Mouse (Mus musculus): ENCODE measurements around the gene Dock9. TPM values are rescaled to one million over a fixed set of nuclear protein-coding genes. Genes with fewer than 3 reads are reported as not detected.

Dock9 gene
- total RNA-seq, 2 experiments from 2014 or later = 15.3 to 21.4 TPM

DNA sequence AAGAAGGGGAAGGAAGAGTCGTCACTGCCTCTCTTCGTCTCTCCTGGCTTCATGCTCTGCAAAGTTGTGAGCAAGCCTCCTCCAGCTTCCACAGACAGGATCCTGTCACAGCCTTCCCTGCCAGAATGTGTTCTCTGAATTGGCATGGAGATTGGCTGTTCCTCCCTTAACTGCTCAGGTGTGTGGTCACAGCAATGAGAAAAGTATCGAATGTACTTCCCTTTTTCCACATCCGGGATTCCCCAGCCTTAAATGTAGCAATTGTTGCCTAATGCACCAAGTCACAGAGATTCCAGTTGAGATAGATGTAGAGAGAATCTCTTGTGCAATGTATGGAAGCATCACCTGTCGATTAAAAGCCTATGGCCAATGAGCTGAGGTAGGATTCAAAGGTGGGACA lies 280.8 kb downstream of the Dock9 start:
- TF ChIP-seq CTCF (IDR thresholded peaks at IDR 0.05) = no peak
- no peak overlapping the region for H3K27ac ChIP-seq
- intact Hi-C loops (cut with DNase I) = no loop called here

DNA sequence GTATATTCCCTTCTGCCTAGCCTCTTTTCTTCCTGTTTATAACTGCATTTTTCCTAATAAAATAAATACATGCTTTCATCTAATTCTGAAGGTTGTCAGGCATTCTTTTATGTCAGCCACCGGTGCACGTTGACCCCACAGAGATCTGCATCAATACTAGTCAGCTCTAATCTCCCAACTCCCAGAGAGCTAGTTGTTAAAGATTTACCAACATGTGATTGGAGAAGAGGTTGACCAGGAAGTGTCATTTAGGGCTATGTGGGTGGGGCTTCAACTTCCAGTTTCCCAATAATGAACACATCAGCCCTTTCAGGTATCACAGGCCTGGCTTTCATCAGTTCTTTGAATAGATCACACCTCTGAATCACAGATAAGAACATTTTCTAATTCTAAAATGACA lies 288.7 kb downstream of the Dock9 start:
- no peak overlapping the region for H3K4me3 ChIP-seq

More for the DNA sequence above, 280.8 kb downstream of the Dock9 start:
- no peak overlapping the region for H3K4me3 ChIP-seq
- no peak for DNase-seq

GRCm38 (mm10) chr14:121506336-121506735 lies 291.3 kb downstream of the Dock9 start:
- TF ChIP-seq CTCF (IDR thresholded peaks at IDR 0.05) = no peak
- intact Hi-C loops (cut with DNase I) = no loop called here
- Histone ChIP-seq H3K27ac (no peak overlapping the region), H3K4me3 (no peak overlapping the region)
- no peak for DNase-seq

More for the DNA sequence above, 288.7 kb downstream of the Dock9 start:
- intact Hi-C loops (cut with DNase I) = no loop called here
- DNase-seq = no peak
- H3K27ac ChIP-seq = no peak overlapping the region
- no peak for TF ChIP-seq CTCF (IDR thresholded peaks at IDR 0.05)

DNA sequence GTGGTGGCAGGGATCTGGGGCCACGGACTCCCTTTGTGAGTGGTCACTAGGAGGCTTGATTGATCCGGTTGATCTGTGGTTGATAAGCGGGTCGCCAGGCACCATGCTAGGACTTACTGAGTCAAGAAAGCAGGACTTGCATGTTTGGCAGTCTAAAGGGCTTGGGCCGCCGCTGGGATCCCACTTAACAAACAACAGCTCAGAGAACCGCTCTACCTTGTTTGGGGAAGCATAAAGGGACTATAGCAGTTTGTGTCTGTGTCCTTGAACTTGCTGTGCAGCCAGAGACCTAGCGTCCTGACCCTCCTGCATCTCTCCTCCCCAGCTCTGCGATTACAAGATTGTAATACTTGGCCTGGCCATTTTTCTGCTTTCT lies 292.2 kb downstream of the Dock9 start:
- H3K4me3 ChIP-seq = no peak overlapping the region
- no peak for DNase-seq
- no peak for TF ChIP-seq CTCF (IDR thresholded peaks at IDR 0.05)
- no peak overlapping the region for H3K27ac ChIP-seq
- intact Hi-C loops (cut with DNase I) = no loop called here

DNA sequence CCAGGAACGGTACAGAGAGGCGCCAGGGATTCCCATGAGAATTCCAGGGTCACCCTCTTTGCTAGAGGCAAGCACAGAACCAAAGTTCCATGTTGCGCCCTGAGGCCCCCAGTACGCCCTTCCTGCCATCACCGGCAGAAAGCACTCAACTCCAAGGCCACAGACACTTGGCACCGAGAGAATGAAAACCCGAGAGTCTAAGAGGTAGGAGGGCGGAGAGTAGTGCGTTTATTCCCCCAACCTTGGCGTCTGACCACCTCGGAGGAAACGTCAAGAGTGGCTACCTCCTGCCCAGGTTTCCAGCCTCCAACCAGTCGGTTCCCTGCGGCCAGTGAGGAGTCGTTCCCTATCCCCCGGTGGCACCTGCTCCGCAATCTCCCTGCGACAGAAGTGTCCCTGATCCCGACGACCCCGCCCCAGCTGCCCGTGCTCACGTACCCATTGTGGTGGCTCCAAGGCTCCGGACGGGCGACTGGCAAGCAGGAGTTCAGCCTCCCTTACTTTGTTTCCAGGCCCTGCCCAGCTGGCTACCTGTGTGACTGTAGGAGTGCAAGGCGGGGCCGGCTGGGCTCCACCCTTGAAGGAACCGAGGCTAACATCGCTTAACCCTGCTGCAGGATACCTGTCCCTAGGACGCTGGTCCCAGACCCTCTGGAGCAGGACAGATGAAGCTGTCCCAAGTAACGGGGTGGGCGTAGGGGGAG lies 292.7 kb downstream of the Dock9 start, which contains the start of gene Slc15a1:
TSS of gene Slc15a1 (minus strand) at position 472 of the 704 bp plus-strand sequence.
- Histone ChIP-seq H3K4me3 (no peak within 1 kb of the TSS), H3K27ac (no peak within 1 kb of the TSS)
- intact Hi-C loops (cut with DNase I) = no loop called here
- TF ChIP-seq CTCF (IDR thresholded peaks at IDR 0.05) = no peak
- DNase-seq = no peak

- intact Hi-C loops (cut with DNase I) = no loop called here
- H3K4me3 ChIP-seq = no peak overlapping the region
- no peak overlapping the region for H3K27ac ChIP-seq
- DNase-seq = no peak
- TF ChIP-seq CTCF (IDR thresholded peaks at IDR 0.05) = no peak
These were observed 297.1 kb downstream of the Dock9 start for GRCm38 (mm10) chr14:121500577-121500976.

DNA sequence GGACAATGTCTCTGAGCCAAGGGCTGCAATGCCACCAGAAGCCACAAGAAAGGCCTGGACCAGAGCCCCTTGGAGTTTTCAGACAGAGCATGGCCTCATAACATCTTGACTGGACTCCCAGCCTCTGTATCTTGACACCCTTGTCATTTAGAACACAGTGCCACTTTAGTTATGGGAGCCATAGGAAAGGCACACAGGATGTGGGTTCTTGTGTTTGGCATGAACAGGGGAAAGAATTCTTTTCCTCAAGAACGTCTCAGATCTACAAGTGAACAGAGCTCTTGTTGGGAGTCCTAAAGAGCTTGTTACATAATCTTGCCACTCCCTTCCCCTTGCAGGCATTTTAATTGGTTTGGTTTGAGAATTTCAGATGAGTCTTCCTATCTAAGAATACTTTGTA lies 297.9 kb downstream of the Dock9 start:
- DNase-seq = no peak
- intact Hi-C loops (cut with DNase I) = no loop called here
- no peak overlapping the region for H3K4me3 ChIP-seq
- TF ChIP-seq CTCF (IDR thresholded peaks at IDR 0.05) = no peak
- no peak overlapping the region for H3K27ac ChIP-seq

- intact Hi-C loops (cut with DNase I) = no loop called here
These were observed 299.8 kb downstream of the Dock9 start for GRCm38 (mm10) chr14:121497800-121498199.

DNA sequence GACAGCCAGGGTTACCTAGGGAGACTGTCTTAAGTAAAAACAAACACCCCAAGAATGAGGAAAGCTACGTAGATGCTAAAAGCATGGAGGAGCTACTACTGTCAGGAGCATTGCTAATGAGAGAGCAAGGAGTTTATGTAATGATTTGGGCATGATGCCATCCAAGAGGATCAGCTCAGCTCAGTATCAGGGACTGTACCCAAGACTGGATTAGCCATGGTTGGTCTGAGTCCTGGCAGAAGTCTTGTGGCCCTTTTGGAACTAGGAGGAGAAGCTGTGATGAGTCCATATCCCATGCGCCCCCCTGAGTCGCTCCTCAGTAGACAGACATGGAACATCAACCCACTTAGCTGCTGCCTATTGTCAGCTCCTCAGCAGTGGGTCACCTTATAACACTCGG lies 301.9 kb downstream of the Dock9 start:
- TF ChIP-seq CTCF (IDR thresholded peaks at IDR 0.05) = no peak
- intact Hi-C loops (cut with DNase I) = no loop called here
- Histone ChIP-seq H3K4me3 (no peak overlapping the region), H3K27ac (no peak overlapping the region)
- no peak for DNase-seq

More at GRCm38 (mm10) chr14:121497800-121498199, 299.8 kb downstream of the Dock9 start:
- DNase-seq = no peak
- no peak for TF ChIP-seq CTCF (IDR thresholded peaks at IDR 0.05)
- Histone ChIP-seq H3K4me3 (no peak overlapping the region), H3K27ac (no peak overlapping the region)

DNA sequence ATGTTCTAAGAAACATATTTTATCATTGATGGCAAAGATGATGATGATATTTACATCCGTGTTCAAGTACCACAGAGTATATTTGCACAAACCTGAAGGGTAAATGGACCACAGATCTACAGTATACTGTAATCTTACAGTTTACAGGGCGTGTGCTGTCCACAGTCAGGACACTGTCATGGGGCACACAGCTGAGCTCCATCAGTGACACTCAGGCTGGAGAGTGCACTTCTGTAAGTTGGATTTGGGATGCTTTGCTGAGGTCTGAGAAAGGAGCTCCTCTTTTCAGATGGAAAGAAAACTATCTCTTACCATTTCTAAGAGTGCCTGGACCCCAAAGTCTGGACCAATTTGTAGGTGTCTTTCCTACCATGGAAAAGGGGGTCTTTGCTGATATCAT lies 302.5 kb downstream of the Dock9 start:
- no peak for TF ChIP-seq CTCF (IDR thresholded peaks at IDR 0.05)
- no peak overlapping the region for H3K4me3 ChIP-seq
- DNase-seq = no peak
- intact Hi-C loops (cut with DNase I) = no loop called here
- H3K27ac ChIP-seq = no peak overlapping the region

DNA sequence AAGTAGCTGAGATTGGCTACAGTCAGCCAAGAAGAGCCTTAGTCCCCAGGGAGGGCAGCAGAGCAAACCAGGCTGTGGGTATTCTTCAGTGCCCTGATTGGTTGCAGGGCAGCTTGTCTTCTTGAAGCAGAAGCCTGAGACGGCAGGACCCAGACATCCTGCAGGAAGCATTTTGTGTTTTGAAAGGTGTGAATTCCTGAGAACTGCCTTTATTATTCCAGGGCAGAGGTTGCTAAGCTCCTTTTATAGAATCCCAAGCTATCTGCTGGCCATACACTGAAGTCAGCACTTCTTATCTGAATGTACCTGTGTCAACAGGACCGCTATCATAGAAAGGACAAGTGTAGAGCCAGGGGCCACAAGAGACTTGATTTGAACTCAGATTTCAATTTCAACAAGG lies 303.4 kb downstream of the Dock9 start:
- H3K4me3 ChIP-seq = no peak overlapping the region

GRCm38 (mm10) chr14:121493712-121494111 lies 303.9 kb downstream of the Dock9 start:
- TF ChIP-seq CTCF (IDR thresholded peaks at IDR 0.05) = no peak
- no peak for DNase-seq
- Histone ChIP-seq H3K27ac (no peak overlapping the region), H3K4me3 (no peak overlapping the region)
- intact Hi-C loops (cut with DNase I) = loop anchor here (2.0 kb wide), 1 partner anchor 47 kb away; no protein-coding TSS in a partner anchor

More for the DNA sequence above, 303.4 kb downstream of the Dock9 start:
- DNase-seq = no peak
- H3K27ac ChIP-seq = no peak overlapping the region
- intact Hi-C loops (cut with DNase I) = no loop called here
- TF ChIP-seq CTCF (IDR thresholded peaks at IDR 0.05) = no peak

- Histone ChIP-seq H3K4me3 (no peak overlapping the region), H3K27ac (no peak overlapping the region)
- no peak for TF ChIP-seq CTCF (IDR thresholded peaks at IDR 0.05)
- intact Hi-C loops (cut with DNase I) = loop anchor here (2.0 kb wide), 1 partner anchor 48 kb away; no protein-coding TSS in a partner anchor
- DNase-seq = no peak
These were observed 305.3 kb downstream of the Dock9 start for GRCm38 (mm10) chr14:121492328-121492727.

Other genes with a start within 250 kb of the Dock9 start
- gene Ubac2, start 80.8 kb upstream of the Dock9 start, total RNA-seq (2021) = 10 to 100 TPM; 31.5 to 35.8 TPM
- gene Gpr18, start 117.9 kb upstream of the Dock9 start, total RNA-seq (2021) = not detected
- under 1 TPM; 0.17 to 0.41 TPM for gene Gpr183, start 167.4 kb upstream of the Dock9 start, total RNA-seq (2021)
- not detected for gene Timm8a2, start 236.8 kb upstream of the Dock9 start, total RNA-seq (2021)

All from gastrocnemius, adult 2 months (tissue).